Mouse (Mus musculus) bone marrow, adult 2 months (tissue): ENCODE results near the gene Olfr533. TPM values are rescaled to one million over a fixed set of nuclear protein-coding genes. Genes with fewer than 3 reads are reported as not detected.

Experiments used
- polyA plus RNA-seq: library from polyadenylated mRNA; stranded (reverse); fragments of >200 nt; gene quantifications from 2 replicates; pipeline ENCODE4 v1.2.4, GENCODE M21; 2011; ENCODE audit warnings: low replicate concordance; ENCODE audit not compliant: missing spikeins, insufficient read depth, insufficient read length

The Olfr533 gene
- polyA plus RNA-seq, 1 experiment = not detected

Other genes starting within 250 kb of the Olfr533 start
- 0.31 and 0.82 TPM in 2 replicates for gene Cd163l1, start 245.1 kb upstream of the Olfr533 start, polyA plus RNA-seq
- 0.47 and 1.2 TPM in 2 replicates for gene 5830411N06Rik, start 216.1 kb upstream of the Olfr533 start, polyA plus RNA-seq
- not detected in 2 replicates for gene Olfr525, start 142.5 kb upstream of the Olfr533 start, polyA plus RNA-seq
- not detected in 2 replicates for gene Olfr527, start 129.4 kb upstream of the Olfr533 start, polyA plus RNA-seq
- gene Olfr60, start 101.7 kb upstream of the Olfr533 start, polyA plus RNA-seq = not detected in 2 replicates
- not detected in 2 replicates for gene Olfr530, start 87.0 kb upstream of the Olfr533 start, polyA plus RNA-seq
- gene Olfr531, start 60.5 kb upstream of the Olfr533 start, polyA plus RNA-seq = not detected in 2 replicates
- 0.25 and 1.2 TPM in 2 replicates for gene Olfr532, start 41.7 kb upstream of the Olfr533 start, polyA plus RNA-seq
- gene Olfr535, start 20.8 kb downstream of the Olfr533 start, polyA plus RNA-seq = not detected in 2 replicates
- gene Olfr536, start 44.0 kb downstream of the Olfr533 start, polyA plus RNA-seq = not detected in 2 replicates
- not detected in 2 replicates for gene Olfr538, start 104.5 kb downstream of the Olfr533 start, polyA plus RNA-seq
- 0.25 TPM in 1 of 2 replicates, not detected in the other for gene Olfr46, start 137.9 kb downstream of the Olfr533 start, polyA plus RNA-seq
- not detected in 2 replicates for gene Olfr61, start 165.6 kb downstream of the Olfr533 start, polyA plus RNA-seq
- not detected in 2 replicates for gene Olfr53, start 183.1 kb downstream of the Olfr533 start, polyA plus RNA-seq
- gene Olfr539, start 196.6 kb downstream of the Olfr533 start, polyA plus RNA-seq = not detected in 2 replicates
- gene Olfr45, start 218.6 kb downstream of the Olfr533 start, polyA plus RNA-seq = 0.32 TPM in 1 of 2 replicates, not detected in the other
- not detected in 2 replicates for gene Olfr541, start 233.9 kb downstream of the Olfr533 start, polyA plus RNA-seq